Mouse (Mus musculus) embryonic facial prominence, embryonic 10.5 days (tissue): ENCODE measurements around the gene Armh2. TPM values are rescaled to one million over a fixed set of nuclear protein-coding genes. Genes with fewer than 3 reads are reported as not detected.

ENCODE experiments used
- DNase-seq: peaks from one replicate; pipeline ENCODE4 v3.0.0-alpha.2; 2017; ENCODE audit warnings: low spot score
- H3K27ac ChIP-seq: fragments of 300-500 bp; sonication (generic); replicated peaks from 2 replicates; pipeline ENCODE4 v1.5.1; 2016; ENCODE audit warnings: mild to moderate bottlenecking
- H3K27me3 ChIP-seq: fragments of 300-500 bp; sonication (generic); replicated peaks from 2 replicates; pipeline ENCODE4 v1.6.1; 2016; ENCODE audit warnings: low read depth, mild to moderate bottlenecking; ENCODE audit not compliant: poor library complexity, severe bottlenecking
- H3K36me3 ChIP-seq: fragments of 300-500 bp; sonication (generic); replicated peaks from 2 replicates; pipeline ENCODE4 v1.6.1; 2016; ENCODE audit warnings: mild to moderate bottlenecking, moderate library complexity
- H3K4me1 ChIP-seq: fragments of 300-500 bp; sonication (generic); 2 replicates; pipeline ENCODE4 v1.6.1; 2016
- H3K4me3 ChIP-seq: fragments of 300-500 bp; sonication (generic); 2 replicates; pipeline ENCODE4 v1.5.1; 2016; ENCODE audit warnings: mild to moderate bottlenecking, moderate library complexity
- H3K9me3 ChIP-seq: fragments of 300-500 bp; sonication (generic); 2 replicates; pipeline ENCODE4 v1.6.1; 2016; ENCODE audit warnings: mild to moderate bottlenecking
- WGBS: fragments of 180-500 bp; shearing (Covaris S2); methylation state at CpG from one replicate; pipeline ENCODE4 v1.1.7; 2016; 5-methylcytosine and 5-hydroxymethylcytosine counted together
- polyA plus RNA-seq: library from polyadenylated mRNA; unstranded; fragments of >200 nt; fragmentation: Nextera tagmentation; extraction: Ambion mirVana; gene quantifications from 2 replicates; pipeline ENCODE4 v1.2.1, GENCODE M21; 2016

Gene Armh2
- polyA plus RNA-seq, 1 experiment from 2014 or later, result 0.17 TPM

DNA sequence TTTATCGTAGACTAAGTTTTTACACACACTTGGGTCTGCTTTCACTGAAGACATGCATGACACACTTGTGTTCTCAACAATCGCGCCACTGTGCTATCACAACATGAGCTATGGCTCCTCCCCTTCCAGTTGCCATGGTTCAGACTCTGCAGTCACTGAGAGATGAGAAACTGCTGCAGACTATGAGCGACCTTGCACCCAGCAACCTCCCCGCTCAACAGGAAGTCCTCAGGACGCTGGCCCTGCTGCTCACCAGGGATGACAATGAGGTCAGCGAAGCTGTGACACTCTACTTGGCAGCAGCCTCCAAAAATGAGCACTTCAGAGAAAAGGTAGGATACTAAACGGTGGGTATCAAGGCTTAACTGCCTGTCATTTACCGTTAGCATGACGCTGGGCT lies 19.5 kb upstream of the Armh2 start:
- no peaks in the 10 kb centered on the region for H3K27me3 ChIP-seq
- H3K9me3 ChIP-seq, result no peaks in the 10 kb centered on the region
- no peak overlapping the region for H3K27ac ChIP-seq
- DNase-seq, result no peak
- no peaks in the 10 kb centered on the region for H3K36me3 ChIP-seq
- 79% methylated on average over 10 of the region's 10 CpGs for WGBS
- H3K4me1 ChIP-seq, result peaks cover 15% of the 10 kb centered on the region
- H3K4me3 ChIP-seq, result no peak overlapping the region

DNA sequence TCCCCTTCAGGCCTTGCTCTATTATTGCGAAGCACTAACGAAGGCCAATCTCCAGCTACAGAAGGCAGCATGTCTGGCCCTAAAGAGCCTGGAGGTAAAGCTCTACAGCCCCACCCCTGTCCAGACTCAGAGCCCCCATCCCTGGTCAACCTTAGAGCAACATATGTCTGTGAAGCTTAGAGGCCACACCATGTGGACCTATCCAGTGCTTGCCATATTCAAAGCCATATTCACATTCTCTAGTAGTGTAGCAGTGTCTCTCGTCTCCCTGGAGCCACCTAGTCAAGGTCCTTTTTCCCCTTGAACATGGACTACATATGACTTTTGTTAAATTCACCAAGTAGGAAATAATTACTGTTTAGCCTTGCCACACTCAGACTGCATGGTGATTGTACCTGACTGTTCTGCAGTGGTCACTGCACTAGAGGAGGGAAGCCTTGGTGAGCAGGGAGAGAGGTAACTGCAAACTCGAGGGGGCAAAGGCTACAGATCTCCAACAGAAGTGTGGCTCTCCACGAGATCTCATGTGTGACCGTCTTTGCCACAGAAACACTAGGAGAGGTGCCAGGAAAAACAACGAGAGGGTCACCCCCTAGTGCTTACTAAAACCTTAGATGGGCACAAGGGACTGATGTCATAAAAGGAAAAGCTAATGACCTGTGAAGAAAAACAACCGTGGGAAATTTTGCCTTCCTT lies 17.2 kb upstream of the Armh2 start:
- Histone ChIP-seq H3K4me3 (no peak overlapping the region), H3K4me1 (peaks cover 15% of the 10 kb centered on the region), H3K9me3 (no peaks in the 10 kb centered on the region), H3K27ac (no peak overlapping the region), H3K36me3 (no peaks in the 10 kb centered on the region), H3K27me3 (no peaks in the 10 kb centered on the region)
- WGBS, result 64% methylated on average over 8 of the region's 8 CpGs
- no peak for DNase-seq

DNA sequence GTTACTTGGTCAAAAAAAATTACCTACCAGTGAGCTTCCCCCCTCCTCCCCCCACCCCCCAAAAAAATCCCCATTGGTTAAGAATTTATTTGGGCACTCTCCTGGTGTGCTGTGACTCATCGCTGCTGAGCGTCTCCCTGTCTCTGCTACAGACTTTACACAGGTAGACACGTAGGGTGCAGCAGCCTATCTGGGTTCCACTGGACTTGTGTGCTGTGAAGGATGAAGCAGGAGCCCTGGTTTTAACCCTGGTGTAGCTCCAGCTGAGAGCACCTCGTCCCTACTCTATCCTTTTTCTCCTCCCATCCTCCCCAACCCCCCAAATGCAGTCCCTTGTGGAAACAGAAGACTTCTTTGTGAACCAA lies 16.7 kb upstream of the Armh2 start:
- peak; percentile 16 for DNase-seq
- H3K4me1 ChIP-seq, result peaks cover 15% of the 10 kb centered on the region
- no peaks in the 10 kb centered on the region for H3K27me3 ChIP-seq
- WGBS, result 59% methylated on average over 4 of the region's 4 CpGs
- H3K36me3 ChIP-seq, result no peaks in the 10 kb centered on the region
- H3K9me3 ChIP-seq, result no peaks in the 10 kb centered on the region
- H3K4me3 ChIP-seq, result no peak overlapping the region
- H3K27ac ChIP-seq, result no peak overlapping the region

DNA sequence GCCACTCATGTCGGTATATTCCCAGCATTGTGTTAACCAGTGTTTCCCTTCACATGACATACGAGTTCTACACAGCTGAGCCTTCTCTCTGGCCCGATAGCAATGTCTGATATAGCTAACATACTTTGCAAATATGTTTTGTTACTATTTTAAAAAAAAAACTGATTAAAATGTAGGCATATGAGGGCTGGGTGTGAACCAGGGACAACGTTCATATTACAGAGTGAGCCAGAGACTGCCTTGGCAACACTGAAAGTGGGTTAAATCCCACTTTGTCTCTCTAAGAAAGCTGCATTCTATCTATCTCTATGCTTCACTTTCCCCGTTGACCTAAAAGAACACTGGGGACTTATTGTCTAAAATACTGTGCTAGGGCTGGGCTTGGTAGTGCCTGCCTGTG lies 11.9 kb upstream of the Armh2 start:
- H3K9me3 ChIP-seq, result no peaks in the 10 kb centered on the region
- 89% methylated on average over 5 of the region's 5 CpGs for WGBS

DNA sequence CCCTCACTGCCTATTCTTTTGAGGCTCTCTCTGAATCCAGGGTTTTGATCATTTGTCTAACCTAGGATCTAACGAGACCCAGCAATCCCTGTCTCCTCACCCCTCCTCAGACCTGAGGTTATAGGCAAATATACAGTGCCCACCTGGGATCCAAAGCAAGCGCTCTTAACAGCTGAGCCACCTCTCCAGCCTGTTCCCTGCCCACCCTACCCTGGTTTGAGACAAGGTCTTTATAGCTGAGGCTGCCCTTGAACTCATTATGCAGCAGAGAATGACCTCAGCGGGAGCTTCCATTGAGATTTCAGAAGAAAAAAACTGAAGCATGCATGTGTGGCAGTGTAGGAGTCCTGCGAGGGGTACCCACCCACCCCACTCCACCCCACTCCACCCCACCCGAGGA lies 6.5 kb upstream of the Armh2 start:
- H3K9me3 ChIP-seq, result no peaks in the 10 kb centered on the region
- no peak overlapping the region for H3K4me3 ChIP-seq
- 0 out of 2 replicates have a peak, but pooled peaks cover 2% of the 10 kb centered on the region for H3K36me3 ChIP-seq
- DNase-seq, result no peak
- no peak overlapping the region for H3K27ac ChIP-seq
- no peaks in the 10 kb centered on the region for H3K27me3 ChIP-seq
- 89% methylated on average over 5 of the region's 5 CpGs for WGBS
- no peaks in the 10 kb centered on the region for H3K4me1 ChIP-seq

More for the DNA sequence above, 11.9 kb upstream of the Armh2 start:
- Histone ChIP-seq H3K4me3 (no peak overlapping the region), H3K36me3 (no peaks in the 10 kb centered on the region), H3K27ac (no peak overlapping the region), H3K4me1 (peaks cover 10% of the 10 kb centered on the region), H3K27me3 (no peaks in the 10 kb centered on the region)
- DNase-seq, result no peak

DNA sequence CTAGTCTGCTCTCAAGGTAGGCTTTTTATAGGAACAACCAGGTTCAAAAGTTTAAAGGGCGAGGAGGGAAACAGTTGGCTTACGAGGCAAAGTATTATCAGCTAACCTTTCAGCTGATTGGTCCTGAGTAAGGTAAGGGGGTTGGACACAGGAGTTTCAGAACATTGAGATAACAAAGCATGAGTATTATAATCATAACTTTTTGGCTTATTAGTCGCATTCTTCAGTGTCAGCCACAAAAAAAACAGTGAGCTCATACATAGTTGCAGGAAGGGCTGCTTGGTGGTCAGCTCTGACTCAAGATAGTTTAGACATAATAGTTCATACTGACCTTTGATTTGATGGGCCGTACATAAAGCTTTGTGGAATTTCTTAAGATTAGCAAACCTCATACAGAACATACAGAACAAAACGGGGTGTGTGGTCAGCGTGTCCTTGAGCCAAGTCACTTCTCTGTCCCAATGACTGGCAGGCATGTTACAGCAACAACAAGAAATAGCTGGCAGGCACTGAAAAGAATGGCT lies 5.4 kb upstream of the Armh2 start:
- Histone ChIP-seq H3K27ac (no peak overlapping the region), H3K36me3 (peaks cover 12% of the 10 kb centered on the region), H3K27me3 (no peaks in the 10 kb centered on the region), H3K4me3 (no peak overlapping the region), H3K9me3 (no peaks in the 10 kb centered on the region), H3K4me1 (no peaks in the 10 kb centered on the region)
- no peak for DNase-seq
- 92% methylated on average over 6 of the region's 6 CpGs for WGBS

DNA sequence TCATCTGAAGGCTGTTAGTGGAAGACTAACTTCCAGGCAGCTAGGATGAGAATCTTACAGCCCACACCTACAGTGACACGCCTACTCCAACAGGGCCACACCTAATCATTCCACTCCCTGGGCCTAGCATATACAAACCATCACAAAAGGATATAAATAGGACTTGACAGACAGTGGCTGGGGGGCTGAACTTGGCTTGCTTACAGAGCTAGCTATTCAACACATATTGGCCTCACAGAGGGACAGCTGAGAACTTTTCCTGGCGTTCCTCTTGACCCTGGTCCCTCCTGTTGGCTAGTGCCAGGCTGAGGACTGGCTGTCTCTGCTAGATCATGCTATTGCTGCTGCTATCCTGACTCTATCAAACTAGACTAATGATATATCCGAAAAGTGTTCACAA lies 6.8 kb downstream of the Armh2 start:
- Histone ChIP-seq H3K36me3 (peaks cover 60% of the 10 kb centered on the region), H3K4me3 (no peak overlapping the region), H3K4me1 (no peaks in the 10 kb centered on the region), H3K27me3 (no peaks in the 10 kb centered on the region), H3K27ac (no peak overlapping the region), H3K9me3 (no peaks in the 10 kb centered on the region)
- DNase-seq, result no peak
- 86% methylated on average over 3 of the region's 3 CpGs for WGBS

DNA sequence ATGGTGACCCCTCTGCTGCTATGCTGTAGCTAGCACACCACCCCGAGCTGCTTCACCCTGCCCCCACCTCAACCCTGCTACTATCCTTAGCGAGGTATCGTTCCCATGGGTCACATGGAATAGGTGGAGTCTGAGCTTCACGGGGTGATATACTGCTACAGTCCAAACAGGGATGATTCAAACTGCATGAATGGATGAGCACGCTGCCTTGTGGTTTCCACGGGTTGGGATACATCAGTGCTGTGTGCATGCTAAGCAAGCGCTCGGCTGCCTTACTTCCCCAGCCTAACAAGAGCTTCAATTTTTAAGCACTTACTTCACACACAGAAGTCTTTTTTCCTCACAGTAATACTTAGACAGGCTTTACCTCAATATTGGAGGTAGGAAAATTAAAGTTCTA lies 9.8 kb downstream of the Armh2 start:
- no peak overlapping the region for H3K27ac ChIP-seq
- no peak for DNase-seq
- no peaks in the 10 kb centered on the region for H3K9me3 ChIP-seq
- no peak overlapping the region for H3K4me3 ChIP-seq
- 92% methylated on average over 8 of the region's 8 CpGs for WGBS
- H3K4me1 ChIP-seq, result no peaks in the 10 kb centered on the region
- H3K27me3 ChIP-seq, result no peaks in the 10 kb centered on the region
- peaks cover 77% of the 10 kb centered on the region for H3K36me3 ChIP-seq

DNA sequence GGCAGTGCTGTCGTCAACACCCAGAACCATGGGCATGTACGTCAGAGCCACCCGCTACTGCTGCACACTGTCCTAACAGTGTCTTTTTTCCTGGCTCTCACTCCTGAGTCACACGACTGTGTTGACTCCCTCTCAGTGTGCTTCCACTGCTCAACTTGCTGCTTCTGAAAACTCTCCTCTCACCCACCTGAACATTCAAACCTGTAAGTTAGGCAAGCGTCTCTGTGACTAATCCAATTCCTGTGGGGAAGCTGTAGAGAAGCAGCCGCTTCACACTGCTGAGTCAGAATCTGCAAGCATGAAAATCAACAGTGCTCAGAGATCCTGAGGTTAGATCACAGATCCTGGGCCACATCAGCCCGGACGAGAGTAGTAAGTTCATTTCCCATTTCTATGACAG lies 10.4 kb downstream of the Armh2 start:
- Histone ChIP-seq H3K9me3 (no peaks in the 10 kb centered on the region), H3K27me3 (no peaks in the 10 kb centered on the region), H3K4me1 (no peaks in the 10 kb centered on the region), H3K27ac (no peak overlapping the region), H3K36me3 (peaks cover 83% of the 10 kb centered on the region), H3K4me3 (no peak overlapping the region)
- no peak for DNase-seq
- 92% methylated on average over 8 of the region's 8 CpGs for WGBS

DNA sequence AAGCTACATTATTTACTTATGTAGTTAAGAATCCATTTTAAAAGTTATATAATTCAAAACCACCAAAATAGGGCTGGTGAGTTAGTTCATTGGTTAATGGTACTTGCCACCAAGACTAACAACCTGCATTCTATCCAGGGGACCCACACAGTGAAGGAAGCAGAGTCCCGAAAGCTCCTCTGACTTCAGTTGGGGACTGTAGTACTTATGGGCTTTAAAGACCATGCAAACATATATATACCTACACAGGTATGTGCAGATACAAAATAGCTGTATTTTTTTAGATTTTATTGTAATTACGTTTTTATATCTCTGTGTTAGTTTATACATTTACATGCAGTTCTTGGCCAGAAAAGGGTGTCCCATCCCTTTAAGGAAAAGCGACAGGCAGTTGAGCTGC lies 15.7 kb downstream of the Armh2 start:
- no peak for DNase-seq
- no peak overlapping the region for H3K4me3 ChIP-seq
- H3K27ac ChIP-seq, result no peak overlapping the region
- H3K27me3 ChIP-seq, result no peaks in the 10 kb centered on the region
- no peaks in the 10 kb centered on the region for H3K9me3 ChIP-seq
- H3K4me1 ChIP-seq, result peaks cover 15% of the 10 kb centered on the region
- peaks cover 83% of the 10 kb centered on the region for H3K36me3 ChIP-seq
- 95% methylated on average over 3 of the region's 3 CpGs for WGBS

DNA sequence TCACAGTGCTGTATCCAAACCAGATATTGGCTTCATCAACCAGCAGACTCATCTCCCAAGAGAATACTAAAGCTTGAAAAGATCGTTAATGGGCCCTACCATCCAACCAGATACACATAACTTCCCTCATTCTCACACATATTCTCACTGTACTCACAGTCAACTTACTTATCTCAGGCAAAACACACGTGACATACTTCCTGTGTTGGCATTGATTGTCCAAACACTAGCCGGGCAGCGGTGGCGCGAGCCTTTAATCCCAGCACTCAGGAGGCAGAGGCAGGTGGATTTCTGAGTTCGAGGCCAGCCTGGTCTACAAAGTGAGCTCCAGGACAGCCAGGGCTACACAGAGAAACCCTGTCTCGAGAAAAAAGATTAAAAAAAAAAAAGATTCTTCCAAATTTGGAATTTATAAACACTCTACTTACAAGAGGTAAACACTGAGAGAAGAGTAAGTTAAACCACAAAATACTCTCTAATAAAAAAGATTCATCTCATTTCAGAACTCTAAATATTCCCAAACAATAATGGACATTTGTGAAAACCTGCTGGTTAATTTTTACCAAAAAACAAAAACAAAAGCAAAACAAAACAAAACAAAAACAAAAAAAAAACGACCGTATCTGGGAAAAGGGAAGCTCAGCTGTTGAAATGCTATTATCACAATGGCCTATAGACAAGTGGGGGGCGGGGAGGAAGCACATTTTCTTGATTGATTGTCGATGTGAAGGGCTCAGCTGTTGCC lies 17.0 kb downstream of the Armh2 start:
- 89% methylated on average over 12 of the region's 12 CpGs for WGBS
- DNase-seq, result no peak

DNA sequence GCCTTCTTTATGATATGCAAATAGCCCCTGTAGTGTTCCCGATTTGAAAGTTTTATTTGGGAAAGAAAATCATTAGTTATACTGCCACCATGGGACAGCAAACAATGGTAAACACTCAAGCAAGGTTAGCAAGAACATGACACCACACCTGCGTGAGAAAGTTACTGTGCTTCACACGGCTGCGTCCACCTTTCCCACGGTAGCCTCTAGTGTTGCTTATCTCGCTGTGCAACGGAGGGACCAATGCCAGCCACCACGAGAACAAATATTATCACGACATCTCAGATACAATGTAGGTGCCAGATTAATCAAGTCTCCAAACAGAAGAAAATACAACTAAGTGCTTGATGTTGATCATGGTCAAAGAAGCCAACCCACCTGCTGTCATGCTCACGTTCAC lies 18.4 kb downstream of the Armh2 start:
- H3K27ac ChIP-seq, result no peak overlapping the region

More for the DNA sequence above, 17.0 kb downstream of the Armh2 start:
- Histone ChIP-seq H3K4me3 (no peak overlapping the region), H3K9me3 (no peaks in the 10 kb centered on the region), H3K27me3 (no peaks in the 10 kb centered on the region), H3K4me1 (peaks cover 21% of the 10 kb centered on the region), H3K36me3 (peaks cover 71% of the 10 kb centered on the region), H3K27ac (no peak overlapping the region)

DNA sequence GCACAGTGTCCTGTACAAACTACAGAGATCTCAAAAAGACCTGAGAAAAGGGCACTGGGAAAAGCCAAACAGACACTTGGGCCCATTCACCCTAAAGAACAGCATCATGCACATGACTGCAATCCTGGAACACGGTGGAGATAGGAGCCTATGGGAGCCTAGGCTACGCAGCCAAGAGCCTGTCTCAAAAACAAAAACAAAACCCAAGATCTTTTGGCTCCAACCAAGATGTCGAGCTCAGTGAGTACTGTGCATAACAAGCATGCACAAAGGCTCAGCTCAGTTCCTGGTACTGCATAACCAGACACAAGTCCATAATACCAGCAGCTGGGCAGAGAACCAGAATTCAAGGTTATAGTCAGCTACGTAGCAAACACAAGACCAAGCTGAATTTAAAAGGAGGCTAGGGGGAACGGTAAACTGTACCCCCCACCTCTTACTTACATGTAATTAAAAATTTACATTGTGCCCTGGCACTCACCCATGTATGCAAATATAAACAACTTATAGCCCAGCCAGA lies 19.4 kb downstream of the Armh2 start:
- DNase-seq, result no peak
- 77% methylated on average over 5 of the region's 5 CpGs for WGBS
- no peaks in the 10 kb centered on the region for H3K27me3 ChIP-seq
- no peaks in the 10 kb centered on the region for H3K9me3 ChIP-seq
- peaks cover 21% of the 10 kb centered on the region for H3K4me1 ChIP-seq
- H3K4me3 ChIP-seq, result peak overlapping the region; percentile 90
- H3K27ac ChIP-seq, result peak overlapping the region; percentile 99; the same call in 1 of the 2 replicates
- H3K36me3 ChIP-seq, result peaks cover 46% of the 10 kb centered on the region

More for the DNA sequence above, 18.4 kb downstream of the Armh2 start:
- no peaks in the 10 kb centered on the region for H3K9me3 ChIP-seq
- peaks cover 21% of the 10 kb centered on the region for H3K4me1 ChIP-seq
- H3K27me3 ChIP-seq, result no peaks in the 10 kb centered on the region
- peaks cover 56% of the 10 kb centered on the region for H3K36me3 ChIP-seq
- DNase-seq, result no peak
- no peak overlapping the region for H3K4me3 ChIP-seq
- WGBS, result 94% methylated on average over 10 of the region's 10 CpGs
